Mouse (Mus musculus) hindbrain, embryonic 11.5 days (tissue): Measurements from ENCODE around the gene Znrf3. TPM values are rescaled to one million over a fixed set of nuclear protein-coding genes. Genes with fewer than 3 reads are reported as not detected.
A peak's percentile ranks its signal among the peaks of the same experiment; 100 is the strongest.

ENCODE experiments used
- ATAC-seq: fragments of 200-750 bp; cut with Nextera tagmentation; 2 replicates; pipeline ENCODE4 v1.8.0; 2017; ENCODE audit warnings: mild to moderate bottlenecking, moderate TSS enrichment, moderate library complexity; ENCODE audit not compliant: low FRiP score
- DNase-seq: peaks from one replicate; pipeline ENCODE4 v3.0.0-alpha.2; 2015; ENCODE audit warnings: low spot score
- H3K27ac ChIP-seq: fragments of 300-500 bp; sonication (generic); 2 replicates; pipeline ENCODE4 v1.5.1; 2014; ENCODE audit warnings: mild to moderate bottlenecking, low read depth, low read length
- H3K27me3 ChIP-seq: fragments of 300-500 bp; sonication (generic); 2 replicates; pipeline ENCODE4 v1.6.1; 2014; ENCODE audit warnings: mild to moderate bottlenecking, low read length, moderate library complexity, mixed read lengths; ENCODE audit not compliant: control insufficient read depth, insufficient read depth
- H3K36me3 ChIP-seq: fragments of 300-500 bp; sonication (generic); 2 replicates; pipeline ENCODE4 v1.6.1; 2014; ENCODE audit warnings: mild to moderate bottlenecking, low read length, moderate library complexity, mixed read lengths; ENCODE audit not compliant: control insufficient read depth, insufficient read depth
- H3K4me1 ChIP-seq: fragments of 300-500 bp; sonication (generic); replicated peaks from 2 replicates; pipeline ENCODE4 v1.6.1; 2014; ENCODE audit warnings: low read length, mixed read lengths; ENCODE audit not compliant: control insufficient read depth, insufficient read depth
- H3K4me2 ChIP-seq: fragments of 300-500 bp; sonication (generic); replicated peaks from 2 replicates; pipeline ENCODE4 v1.6.1; 2014; ENCODE audit warnings: mild to moderate bottlenecking, low read depth, low read length
- H3K4me3 ChIP-seq: fragments of 300-500 bp; sonication (generic); 2 replicates; pipeline ENCODE4 v1.5.1; 2014; ENCODE audit warnings: low read depth, low read length
- H3K9ac ChIP-seq: fragments of 300-500 bp; sonication (generic); 2 replicates; pipeline ENCODE4 v1.6.1; 2014; ENCODE audit warnings: low read depth, low read length
- H3K9me3 ChIP-seq: fragments of 300-500 bp; sonication (generic); 2 replicates; pipeline ENCODE4 v1.6.1; 2016; ENCODE audit warnings: low read length; ENCODE audit not compliant: control insufficient read depth
- WGBS: fragments of 180-500 bp; shearing (Covaris S2); extraction: QIAGEN DNeasy Blood & Tissue Kit; methylation state at CpG from one replicate; pipeline ENCODE4 v1.1.7; 2014; 5-methylcytosine and 5-hydroxymethylcytosine counted together
- polyA plus RNA-seq: library from polyadenylated mRNA; unstranded; fragments of >200 nt; fragmentation: Nextera tagmentation; extraction: Ambion mirVana; gene quantifications from 2 replicates; pipeline ENCODE4 v1.2.1, GENCODE M21; 2014

Znrf3 gene
- polyA plus RNA-seq, 1 experiment from 2014 or later = 11.5 TPM

GRCm38 (mm10) chr11:5255509-5256014 lies 189.1 kb downstream of the Znrf3 start:
- Histone ChIP-seq H3K4me3 (no peak overlapping the region), H3K9ac (no peak overlapping the region), H3K36me3 (no peaks in the 10 kb centered on the region), H3K4me2 (no peak overlapping the region), H3K9me3 (no peaks in the 10 kb centered on the region), H3K4me1 (peaks cover 3% of the 10 kb centered on the region; the same call in 1 of the 2 replicates), H3K27ac (no peak overlapping the region), H3K27me3 (no peaks in the 10 kb centered on the region)
- ATAC-seq = no peak
- no peak for DNase-seq
- 42% methylated on average over 9 of the region's 9 CpGs for WGBS

- Histone ChIP-seq H3K9me3 (no peaks in the 10 kb centered on the region), H3K27ac (no peak overlapping the region), H3K4me2 (no peak overlapping the region), H3K27me3 (no peaks in the 10 kb centered on the region), H3K36me3 (no peaks in the 10 kb centered on the region), H3K4me1 (no peaks in the 10 kb centered on the region), H3K4me3 (no peak overlapping the region), H3K9ac (no peak overlapping the region)
- ATAC-seq (no peak), DNase-seq (no peak)
- WGBS = 83% methylated on average over 2 of the region's 2 CpGs
Observed at GRCm38 (mm10) chr11:5254016-5254415, 190.6 kb downstream of the Znrf3 start.

- ATAC-seq (no peak), DNase-seq (no peak)
- H3K36me3 ChIP-seq = no peaks in the 10 kb centered on the region
- no peak overlapping the region for H3K4me2 ChIP-seq
- H3K9me3 ChIP-seq = no peaks in the 10 kb centered on the region
- no peak overlapping the region for H3K4me3 ChIP-seq
- no peak overlapping the region for H3K9ac ChIP-seq
- H3K4me1 ChIP-seq = no peaks in the 10 kb centered on the region
- WGBS = 71% methylated on average over 3 of the region's 3 CpGs
- no peaks in the 10 kb centered on the region for H3K27me3 ChIP-seq
- no peak overlapping the region for H3K27ac ChIP-seq
Observed at GRCm38 (mm10) chr11:5253528-5253927, 191.1 kb downstream of the Znrf3 start.

DNA sequence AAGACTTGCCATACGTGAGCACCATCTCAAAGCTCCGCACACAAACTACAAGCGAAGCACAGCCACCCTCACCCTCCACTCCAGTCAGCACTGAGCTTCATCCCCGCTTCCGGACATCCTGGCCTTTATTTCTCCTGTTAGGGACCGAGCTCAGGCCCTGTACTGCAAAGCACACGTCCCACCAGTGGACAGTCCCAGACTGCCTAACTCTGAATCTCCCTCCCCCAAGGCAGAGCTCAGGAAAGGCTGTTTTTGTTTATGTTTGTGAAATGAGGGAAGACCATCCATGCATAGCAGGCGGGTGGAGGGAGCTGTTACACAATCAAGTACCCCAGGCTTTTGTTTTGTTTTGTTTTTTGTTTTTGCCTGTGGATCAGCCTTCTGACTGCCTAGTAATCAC lies 191.9 kb downstream of the Znrf3 start:
- no peaks in the 10 kb centered on the region for H3K9me3 ChIP-seq
- no peak for ATAC-seq
- 86% methylated on average over 8 of the region's 8 CpGs for WGBS

DNA sequence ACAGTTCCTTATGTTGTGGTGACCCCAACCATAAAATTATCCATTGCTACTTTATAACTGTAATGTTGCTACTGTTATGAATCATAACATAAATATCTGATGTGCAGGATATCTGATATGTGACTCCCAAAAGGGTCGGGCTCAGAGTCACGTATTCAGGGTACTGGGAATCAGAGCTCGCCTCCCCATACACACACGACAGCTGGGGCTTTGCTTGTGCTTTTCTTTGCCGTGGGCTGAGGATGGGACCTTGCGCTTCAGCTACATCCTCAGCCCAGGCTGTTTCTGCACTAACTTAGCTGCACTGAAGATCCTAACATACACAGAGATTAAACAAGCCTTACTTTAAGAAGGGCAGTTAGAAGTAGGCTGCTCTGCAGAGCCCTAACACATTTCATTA lies 193.5 kb downstream of the Znrf3 start:
- no peaks in the 10 kb centered on the region for H3K4me1 ChIP-seq

More for the DNA sequence above, 191.9 kb downstream of the Znrf3 start:
- Histone ChIP-seq H3K4me2 (no peak overlapping the region), H3K27me3 (no peaks in the 10 kb centered on the region), H3K36me3 (no peaks in the 10 kb centered on the region), H3K27ac (no peak overlapping the region), H3K4me1 (no peaks in the 10 kb centered on the region), H3K4me3 (no peak overlapping the region), H3K9ac (no peak overlapping the region)
- DNase-seq = no peak

GRCm38 (mm10) chr11:5248200-5248599 lies 196.4 kb downstream of the Znrf3 start:
- Histone ChIP-seq H3K27ac (no peak overlapping the region), H3K36me3 (no peaks in the 10 kb centered on the region), H3K4me3 (no peak overlapping the region), H3K4me1 (no peaks in the 10 kb centered on the region), H3K27me3 (no peaks in the 10 kb centered on the region), H3K4me2 (no peak overlapping the region), H3K9me3 (no peaks in the 10 kb centered on the region), H3K9ac (no peak overlapping the region)
- DNase-seq = no peak
- no peak for ATAC-seq
- WGBS = 31% methylated on average over 2 of the region's 2 CpGs

More for the DNA sequence above, 193.5 kb downstream of the Znrf3 start:
- H3K36me3 ChIP-seq = no peaks in the 10 kb centered on the region
- 68% methylated on average over 6 of the region's 6 CpGs for WGBS
- H3K4me2 ChIP-seq = no peak overlapping the region
- no peak overlapping the region for H3K4me3 ChIP-seq
- no peak overlapping the region for H3K9ac ChIP-seq
- no peak overlapping the region for H3K27ac ChIP-seq
- no peak for ATAC-seq
- DNase-seq = no peak
- no peaks in the 10 kb centered on the region for H3K27me3 ChIP-seq
- no peaks in the 10 kb centered on the region for H3K9me3 ChIP-seq

GRCm38 (mm10) chr11:5245431-5245830 lies 199.2 kb downstream of the Znrf3 start:
- ATAC-seq (no peak), DNase-seq (no peak)
- no peaks in the 10 kb centered on the region for H3K27me3 ChIP-seq
- H3K9me3 ChIP-seq = no peaks in the 10 kb centered on the region
- no peak overlapping the region for H3K4me2 ChIP-seq
- WGBS = 78% methylated on average over 7 of the region's 7 CpGs
- no peak overlapping the region for H3K4me3 ChIP-seq
- H3K36me3 ChIP-seq = no peaks in the 10 kb centered on the region
- H3K9ac ChIP-seq = no peak overlapping the region
- no peak overlapping the region for H3K27ac ChIP-seq
- H3K4me1 ChIP-seq = no peaks in the 10 kb centered on the region

DNA sequence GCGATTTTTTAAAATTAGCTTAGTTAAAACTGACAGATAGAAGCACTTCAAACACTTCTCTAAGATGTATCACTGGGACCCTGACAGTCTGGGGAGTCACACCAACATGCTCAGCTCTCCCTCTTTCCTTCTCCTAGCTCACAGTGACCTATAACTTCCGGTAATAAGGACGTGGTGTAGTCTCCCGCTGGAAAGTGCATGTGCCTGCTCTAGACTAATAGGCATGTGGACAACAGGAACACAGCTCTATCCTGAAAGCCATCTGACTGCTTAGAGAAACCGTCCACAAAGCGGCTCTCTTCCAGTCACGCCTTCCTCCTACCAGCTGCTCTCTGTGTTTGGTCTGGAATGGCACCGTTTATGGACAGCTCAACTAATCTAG lies 199.9 kb downstream of the Znrf3 start:
- Histone ChIP-seq H3K36me3 (no peaks in the 10 kb centered on the region), H3K9ac (no peak overlapping the region), H3K9me3 (no peaks in the 10 kb centered on the region), H3K27me3 (no peaks in the 10 kb centered on the region), H3K27ac (no peak overlapping the region), H3K4me2 (no peak overlapping the region), H3K4me1 (peaks cover 3% of the 10 kb centered on the region), H3K4me3 (no peak overlapping the region)
- WGBS = 61% methylated on average over 8 of the region's 8 CpGs
- no peak for ATAC-seq
- DNase-seq = no peak

DNA sequence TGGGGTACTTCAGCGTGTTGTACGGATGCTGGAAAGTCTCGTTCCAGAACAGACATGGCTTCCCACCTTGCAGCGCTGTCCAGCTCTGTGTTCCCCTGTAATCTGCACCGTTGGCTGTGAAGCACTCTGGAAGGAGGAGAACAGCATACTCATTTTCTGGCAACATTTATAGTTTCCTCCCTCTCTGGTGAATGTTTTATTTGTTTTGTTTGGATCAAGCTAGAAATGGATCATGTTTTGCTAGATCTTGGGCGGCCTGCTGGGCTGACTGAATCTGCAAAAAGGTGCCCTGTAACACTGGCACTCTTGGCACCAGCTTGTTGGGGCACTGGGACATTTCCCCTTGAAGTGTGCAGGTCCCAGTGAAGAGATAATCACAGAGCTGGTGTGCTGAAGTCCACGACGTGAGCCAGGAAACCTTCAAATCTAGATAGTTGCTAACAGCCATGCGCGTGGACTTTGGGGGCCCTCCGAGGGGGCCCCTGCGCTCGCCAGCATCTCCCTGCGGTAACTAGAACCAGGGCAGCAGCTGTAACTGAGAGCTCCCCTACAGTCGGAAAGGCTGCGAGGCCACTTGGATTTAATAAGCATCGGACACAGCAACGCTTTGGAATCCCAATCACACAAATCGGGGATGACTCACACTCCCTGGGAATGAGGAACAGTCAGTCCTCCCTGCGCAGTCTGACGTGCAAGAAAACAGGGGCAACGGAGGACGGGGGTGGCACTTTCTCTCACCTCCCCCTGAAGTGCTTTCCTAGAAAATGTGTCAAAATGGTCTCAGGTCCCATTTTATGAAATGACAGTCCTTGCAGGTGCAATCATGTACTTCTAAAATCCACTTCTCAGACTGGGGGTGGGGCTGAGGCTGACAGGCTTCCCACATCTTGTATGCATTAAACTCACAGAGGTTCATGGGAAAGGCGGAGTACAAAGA lies 200.6 kb downstream of the Znrf3 start:
- DNase-seq = no peak
- H3K36me3 ChIP-seq = no peaks in the 10 kb centered on the region
- no peaks in the 10 kb centered on the region for H3K27me3 ChIP-seq
- no peaks in the 10 kb centered on the region for H3K9me3 ChIP-seq
- H3K4me2 ChIP-seq = no peak overlapping the region
- H3K27ac ChIP-seq = 0 out of 2 replicates have a peak overlapping the region, but pooled peaks have one; percentile 6
- H3K9ac ChIP-seq = no peak overlapping the region
- no peak overlapping the region for H3K4me3 ChIP-seq
- WGBS = 74% methylated on average over 24 of the region's 24 CpGs
- peaks cover 7% of the 10 kb centered on the region for H3K4me1 ChIP-seq
- ATAC-seq = no peak
